Mouse (Mus musculus): ENCODE measurements around the gene Parp16.
"Not testable (repeated sequence)": the region's sequence is repeated elsewhere in the genome, so short reads cannot be mapped to it uniquely, and the experiment has no call there.

The Parp16 gene

GRCm38 (mm10) chr9:65199723-65200122 lies 4.6 kb downstream of the Parp16 start:
- Histone ChIP-seq H3K4me1 (replicated peaks; ENCODE audit: low read depth, low read length) (peaks cover 52% of the 10 kb centered on the region), H3K9me3 (ENCODE audit: low read length) (no peaks in the 10 kb centered on the region), H3K4me3 (replicated peaks; ENCODE audit: low read length) (no peak overlapping the region), H3K27me3 (ENCODE audit: insufficient read depth, low read length) (no peaks in the 10 kb centered on the region), H3K36me3 (ENCODE audit: insufficient read depth, low read length) (no peaks in the 10 kb centered on the region)
- TF ChIP-seq NANOG (IDR thresholded peaks at IDR 0.05; ENCODE audit: borderline replicate concordance, low read length) (no peak), CTCF (conservative IDR thresholded peaks at IDR 0.05; ENCODE audit: low read length) (no peak), POU5F1 (IDR thresholded peaks at IDR 0.05; ENCODE audit: borderline replicate concordance, low read length) (no peak)

DNA sequence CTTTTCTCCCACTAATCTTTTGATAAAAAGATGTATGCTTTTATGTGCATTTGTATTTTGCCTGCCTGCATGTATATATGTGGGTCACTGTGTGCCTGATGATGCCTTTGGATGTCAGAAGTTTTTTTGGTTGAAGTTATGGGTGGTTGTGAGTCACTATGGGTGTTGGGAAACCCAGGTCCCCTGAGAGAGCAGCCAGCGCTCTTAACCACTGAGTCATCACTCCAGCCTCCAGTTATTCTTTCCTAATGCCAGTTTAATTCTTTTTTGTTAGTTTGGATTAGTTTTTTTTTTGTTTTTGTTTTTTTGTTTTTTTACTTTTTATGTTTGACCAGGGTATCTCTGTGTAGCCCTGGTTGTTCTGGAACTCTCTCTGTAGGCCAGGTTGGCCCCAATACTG lies 5.5 kb downstream of the Parp16 start:
- Histone ChIP-seq H3K36me3 (ENCODE audit: insufficient read depth, low read length) (no peaks in the 10 kb centered on the region), H3K9me3 (ENCODE audit: low read length) (no peaks in the 10 kb centered on the region)
- no peak for TF ChIP-seq NANOG (IDR thresholded peaks at IDR 0.05; ENCODE audit: borderline replicate concordance, low read length)
- TF ChIP-seq POU5F1 (IDR thresholded peaks at IDR 0.05; ENCODE audit: borderline replicate concordance, low read length) = no peak
- no peak for TF ChIP-seq CTCF (conservative IDR thresholded peaks at IDR 0.05; ENCODE audit: low read length)

GRCm38 (mm10) chr9:65201021-65201380 lies 5.8 kb downstream of the Parp16 start:
- Histone ChIP-seq H3K4me3 (replicated peaks; ENCODE audit: low read length) (no peak overlapping the region), H3K4me1 (replicated peaks; ENCODE audit: low read depth, low read length) (peaks cover 39% of the 10 kb centered on the region), H3K9me3 (ENCODE audit: low read length) (no peaks in the 10 kb centered on the region), H3K36me3 (ENCODE audit: insufficient read depth, low read length) (no peaks in the 10 kb centered on the region), H3K27me3 (ENCODE audit: insufficient read depth, low read length) (no peaks in the 10 kb centered on the region)
- TF ChIP-seq NANOG (IDR thresholded peaks at IDR 0.05; ENCODE audit: borderline replicate concordance, low read length) (no peak), POU5F1 (IDR thresholded peaks at IDR 0.05; ENCODE audit: borderline replicate concordance, low read length) (no peak), CTCF (conservative IDR thresholded peaks at IDR 0.05; ENCODE audit: low read length) (no peak)

More for the DNA sequence above, 5.5 kb downstream of the Parp16 start:
- Histone ChIP-seq H3K27me3 (ENCODE audit: insufficient read depth, low read length) (no peaks in the 10 kb centered on the region), H3K4me1 (replicated peaks; ENCODE audit: low read depth, low read length) (peaks cover 43% of the 10 kb centered on the region), H3K4me3 (replicated peaks; ENCODE audit: low read length) (no peak overlapping the region)

DNA sequence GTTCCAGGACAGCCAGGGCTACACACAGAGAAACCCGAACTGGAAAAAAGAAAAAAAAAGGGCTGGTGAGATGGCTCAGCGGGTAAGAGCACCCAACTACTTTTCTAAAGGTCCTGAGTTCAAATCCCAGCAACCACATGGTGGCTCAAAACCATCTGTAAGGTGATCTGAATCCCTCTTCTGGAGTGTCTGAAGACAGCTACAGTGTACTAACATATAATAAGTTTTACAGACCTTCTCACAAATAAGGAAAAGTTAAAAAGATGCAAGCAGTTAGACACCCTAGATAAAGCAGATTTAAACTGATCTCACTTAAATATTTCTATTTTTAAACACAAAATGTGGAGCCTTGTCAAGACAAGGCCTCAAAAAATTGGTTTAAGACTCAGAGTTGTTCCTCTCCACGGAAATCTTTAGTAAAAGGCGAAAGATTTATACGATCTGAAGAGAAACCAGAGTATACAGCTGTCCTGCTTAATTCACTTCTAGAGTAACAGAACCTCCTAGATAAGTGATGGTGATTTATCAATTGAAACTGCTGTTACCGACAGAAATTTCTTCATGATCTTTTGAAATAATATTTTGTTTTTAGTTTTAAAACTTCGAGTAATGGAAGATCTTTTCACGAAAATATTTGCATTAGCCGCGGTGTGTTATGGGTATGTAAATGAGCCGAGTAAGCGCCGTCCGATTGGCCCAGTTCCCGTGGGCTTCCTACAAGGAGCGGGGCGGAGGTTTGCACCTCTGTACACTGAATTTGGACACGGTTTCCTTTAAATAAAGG lies 6.4 kb downstream of the Parp16 start:
- Histone ChIP-seq H3K4me1 (replicated peaks; ENCODE audit: low read depth, low read length) (peaks cover 37% of the 10 kb centered on the region), H3K27me3 (ENCODE audit: insufficient read depth, low read length) (no peaks in the 10 kb centered on the region), H3K4me3 (replicated peaks; ENCODE audit: low read length) (0 out of 2 replicates have a peak overlapping the region, but pooled peaks have one; percentile 8), H3K9me3 (ENCODE audit: low read length) (peaks cover 4% of the 10 kb centered on the region), H3K36me3 (ENCODE audit: insufficient read depth, low read length) (no peaks in the 10 kb centered on the region)
- TF ChIP-seq POU5F1 (IDR thresholded peaks at IDR 0.05; ENCODE audit: borderline replicate concordance, low read length) (peak; percentile 9; the same call in 1 of the 2 replicates), NANOG (IDR thresholded peaks at IDR 0.05; ENCODE audit: borderline replicate concordance, low read length) (no peak; the same call in 1 of the 2 replicates)

- H3K9me3 ChIP-seq (ENCODE audit: low read length) = peaks cover 11% of the 10 kb centered on the region
- H3K4me1 ChIP-seq (replicated peaks; ENCODE audit: low read depth, low read length) = peaks cover 33% of the 10 kb centered on the region
- H3K4me3 ChIP-seq (replicated peaks; ENCODE audit: low read length) = 0 out of 2 replicates have a peak overlapping the region, but pooled peaks have one; percentile 8
- no peak for TF ChIP-seq CTCF (conservative IDR thresholded peaks at IDR 0.05; ENCODE audit: low read length)
- no peak for TF ChIP-seq POU5F1 (IDR thresholded peaks at IDR 0.05; ENCODE audit: borderline replicate concordance, low read length)
- TF ChIP-seq NANOG (IDR thresholded peaks at IDR 0.05; ENCODE audit: borderline replicate concordance, low read length) = no peak
- no peaks in the 10 kb centered on the region for H3K36me3 ChIP-seq (ENCODE audit: insufficient read depth, low read length)
- no peaks in the 10 kb centered on the region for H3K27me3 ChIP-seq (ENCODE audit: insufficient read depth, low read length)
These were observed 7.1 kb downstream of the Parp16 start for GRCm38 (mm10) chr9:65202165-65202754.

DNA sequence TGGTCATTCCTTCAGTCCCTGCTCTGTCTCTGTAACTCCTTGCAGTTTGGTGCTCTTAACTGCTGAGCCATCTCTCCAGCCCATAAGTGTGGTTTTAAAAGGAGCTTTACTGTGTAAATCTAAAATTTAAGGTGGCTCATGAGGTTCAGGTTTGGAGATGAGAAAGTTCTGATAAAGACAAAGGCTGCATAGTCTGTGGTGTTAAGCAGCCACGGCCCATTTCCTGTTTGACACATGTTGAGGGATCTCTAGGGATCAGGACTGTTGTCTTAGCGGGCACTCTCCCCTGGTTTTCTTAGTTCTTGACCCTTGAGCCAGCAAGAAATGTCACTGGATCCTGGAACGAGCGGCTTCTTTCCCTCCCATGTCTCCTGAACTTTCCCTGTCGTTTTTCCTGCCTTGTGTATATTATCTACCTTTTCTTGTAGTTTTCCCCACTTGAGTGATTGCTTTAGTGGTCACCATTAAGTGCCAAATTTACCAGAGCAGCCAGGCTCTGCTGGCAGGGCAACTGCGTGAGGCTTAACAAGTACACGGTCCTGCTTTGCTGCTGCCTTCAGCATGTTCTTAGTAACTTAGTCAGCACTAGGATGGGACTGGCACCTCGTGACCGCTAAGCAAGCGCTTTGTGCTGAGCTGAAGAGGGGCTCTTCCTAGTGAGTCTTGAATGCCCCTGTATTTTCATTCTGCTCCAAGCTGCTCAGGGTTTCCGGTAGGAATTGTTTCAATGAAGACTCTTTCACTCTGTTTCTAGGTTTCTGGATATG lies 10.1 kb downstream of the Parp16 start:
- no peaks in the 10 kb centered on the region for H3K36me3 ChIP-seq (ENCODE audit: insufficient read depth, low read length)
- H3K9me3 ChIP-seq (ENCODE audit: low read length) = peaks cover 19% of the 10 kb centered on the region
- H3K27me3 ChIP-seq (ENCODE audit: insufficient read depth, low read length) = no peaks in the 10 kb centered on the region
- no peak overlapping the region for H3K4me3 ChIP-seq (replicated peaks; ENCODE audit: low read length)
- TF ChIP-seq NANOG (IDR thresholded peaks at IDR 0.05; ENCODE audit: borderline replicate concordance, low read length) (no peak), CTCF (conservative IDR thresholded peaks at IDR 0.05; ENCODE audit: low read length) (no peak), POU5F1 (IDR thresholded peaks at IDR 0.05; ENCODE audit: borderline replicate concordance, low read length) (no peak)
- peaks cover 21% of the 10 kb centered on the region for H3K4me1 ChIP-seq (replicated peaks; ENCODE audit: low read depth, low read length)

- not testable (repeated sequence) for H3K27me3 ChIP-seq (ENCODE audit: insufficient read depth, low read length); H3K36me3 ChIP-seq (ENCODE audit: insufficient read depth, low read length); H3K4me3 ChIP-seq (replicated peaks; ENCODE audit: low read length)
- peaks cover 25% of the 10 kb centered on the region for H3K4me1 ChIP-seq (replicated peaks; ENCODE audit: low read depth, low read length)
- H3K9me3 ChIP-seq (ENCODE audit: low read length) = peaks cover 19% of the 10 kb centered on the region
These were observed 12.1 kb downstream of the Parp16 start for GRCm38 (mm10) chr9:65207041-65207815.
